Mouse (Mus musculus): ENCODE measurements around the gene Gng2.

Gene Gng2

GRCm38 (mm10) chr14:19976421-19977270 lies 781 bp downstream of the Gng2 start:
- DNase-seq (ENCODE audit: low read depth, low spot score) = peak; percentile 89

- peak; percentile 39 for DNase-seq (ENCODE audit: low read depth, low spot score)
These were observed 2.4 kb downstream of the Gng2 start for GRCm38 (mm10) chr14:19974978-19975493.

GRCm38 (mm10) chr14:19974429-19974828 lies 3.0 kb downstream of the Gng2 start:
- DNase-seq (ENCODE audit: low read depth, low spot score) = no peak

- no peak for DNase-seq (ENCODE audit: low read depth, low spot score)
These were observed 5.0 kb downstream of the Gng2 start for GRCm38 (mm10) chr14:19972316-19973029.

- no peak for DNase-seq (ENCODE audit: low read depth, low spot score)
These were observed 6.6 kb downstream of the Gng2 start for GRCm38 (mm10) chr14:19970845-19971244.

GRCm38 (mm10) chr14:19970106-19970785 lies 7.2 kb downstream of the Gng2 start:
- no peak for DNase-seq (ENCODE audit: low read depth, low spot score)

- DNase-seq (ENCODE audit: low read depth, low spot score) = no peak
These were observed 7.9 kb downstream of the Gng2 start for GRCm38 (mm10) chr14:19969566-19969965.

GRCm38 (mm10) chr14:19969011-19969521 lies 8.4 kb downstream of the Gng2 start:
- DNase-seq (ENCODE audit: low read depth, low spot score) = no peak

GRCm38 (mm10) chr14:19968321-19969010 lies 9.0 kb downstream of the Gng2 start:
- DNase-seq (ENCODE audit: low read depth, low spot score) = no peak

GRCm38 (mm10) chr14:19967482-19967881 lies 9.9 kb downstream of the Gng2 start:
- no peak for DNase-seq (ENCODE audit: low read depth, low spot score)

- DNase-seq (ENCODE audit: low read depth, low spot score) = no peak
These were observed 13.4 kb downstream of the Gng2 start for GRCm38 (mm10) chr14:19963961-19964505.

GRCm38 (mm10) chr14:19961924-19962915 lies 15.2 kb downstream of the Gng2 start:
- no peak for DNase-seq (ENCODE audit: low read depth, low spot score)

- DNase-seq (ENCODE audit: low read depth, low spot score) = no peak
These were observed 17.6 kb downstream of the Gng2 start for GRCm38 (mm10) chr14:19959860-19960259.

GRCm38 (mm10) chr14:19955077-19955476 lies 22.4 kb downstream of the Gng2 start:
- no peak for DNase-seq (ENCODE audit: low read depth, low spot score)

GRCm38 (mm10) chr14:19950812-19951211 lies 26.6 kb downstream of the Gng2 start:
- no peak for DNase-seq (ENCODE audit: low read depth, low spot score)

GRCm38 (mm10) chr14:19949475-19949874 lies 28.0 kb downstream of the Gng2 start:
- no peak for DNase-seq (ENCODE audit: low read depth, low spot score)

- DNase-seq (ENCODE audit: low read depth, low spot score) = no peak
These were observed 31.2 kb downstream of the Gng2 start for GRCm38 (mm10) chr14:19946221-19946620.

- DNase-seq (ENCODE audit: low read depth, low spot score) = no peak
These were observed 34.7 kb downstream of the Gng2 start for GRCm38 (mm10) chr14:19942732-19943131.

GRCm38 (mm10) chr14:19942329-19942728 lies 35.1 kb downstream of the Gng2 start:
- DNase-seq (ENCODE audit: low read depth, low spot score) = no peak

- DNase-seq (ENCODE audit: low read depth, low spot score) = no peak
These were observed 37.4 kb downstream of the Gng2 start for GRCm38 (mm10) chr14:19940066-19940465.
